Mouse (Mus musculus) limb, embryonic 13.5 days (tissue): ENCODE results near the gene Sarm1. TPM values are rescaled to one million over a fixed set of nuclear protein-coding genes. Genes with fewer than 3 reads are reported as not detected.

Source experiments
- ATAC-seq: fragments of 200-750 bp; cut with Nextera tagmentation; 2 replicates; pipeline ENCODE4 v1.8.0; 2017; ENCODE audit warnings: low read depth, moderate number of reproducible peaks, moderate TSS enrichment; ENCODE audit not compliant: low FRiP score
- H3K27ac ChIP-seq: fragments of 300-500 bp; sonication (generic); 2 replicates; pipeline ENCODE4 v1.5.1; 2015; ENCODE audit warnings: inconsistent platforms, mild to moderate bottlenecking, moderate library complexity
- H3K27me3 ChIP-seq: fragments of 300-500 bp; sonication (generic); 2 replicates; pipeline ENCODE4 v1.6.1; 2015; ENCODE audit warnings: mild to moderate bottlenecking, inconsistent platforms
- H3K36me3 ChIP-seq: fragments of 300-500 bp; sonication (generic); 2 replicates; pipeline ENCODE4 v1.6.1; 2015; ENCODE audit warnings: inconsistent platforms, mild to moderate bottlenecking, moderate library complexity
- H3K4me1 ChIP-seq: fragments of 300-500 bp; sonication (generic); 2 replicates; pipeline ENCODE4 v1.6.1; 2015; ENCODE audit warnings: inconsistent platforms
- H3K4me2 ChIP-seq: fragments of 300-500 bp; sonication (generic); replicated peaks from 2 replicates; pipeline ENCODE4 v1.6.1; 2015; ENCODE audit warnings: inconsistent platforms, mild to moderate bottlenecking, moderate library complexity
- H3K4me3 ChIP-seq: fragments of 300-500 bp; sonication (generic); 2 replicates; pipeline ENCODE4 v1.5.1; 2015; ENCODE audit warnings: moderate library complexity, mild to moderate bottlenecking, inconsistent platforms
- H3K9ac ChIP-seq: fragments of 300-500 bp; sonication (generic); 2 replicates; pipeline ENCODE4 v1.6.1; 2015; ENCODE audit warnings: mild to moderate bottlenecking, inconsistent platforms
- H3K9me3 ChIP-seq: fragments of 300-500 bp; sonication (generic); 2 replicates; pipeline ENCODE4 v1.6.1; 2016; ENCODE audit warnings: inconsistent platforms
- WGBS: fragments of 180-500 bp; shearing (Covaris S2); methylation state at CpG from one replicate; pipeline ENCODE4 v1.1.7; 2015; 5-methylcytosine and 5-hydroxymethylcytosine counted together
- polyA plus RNA-seq: library from polyadenylated mRNA; unstranded; fragments of >200 nt; fragmentation: Nextera tagmentation; extraction: Ambion mirVana; gene quantifications from 2 replicates; pipeline ENCODE4 v1.2.1, GENCODE M21; 2015

The Sarm1 gene
- polyA plus RNA-seq, 1 experiment from 2014 or later = 2.6 TPM

DNA sequence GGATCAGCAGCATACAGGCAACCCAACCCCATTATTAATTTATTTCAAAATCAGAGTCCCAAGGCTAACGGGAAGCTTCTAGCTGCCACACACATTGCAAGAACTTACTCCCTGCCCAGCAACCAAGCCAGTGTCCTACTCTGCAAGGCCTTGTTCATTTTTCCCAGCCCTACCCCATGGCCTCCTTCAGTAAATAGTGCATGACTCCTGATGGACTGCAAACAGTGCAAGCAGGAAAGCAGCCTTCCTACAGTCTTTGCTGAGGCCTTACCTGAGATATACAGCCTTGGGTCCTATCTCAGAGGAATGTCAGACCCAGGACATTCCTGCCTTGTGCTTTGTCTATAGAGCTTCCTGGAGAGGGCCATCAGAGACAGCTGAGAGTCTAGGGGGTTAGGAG lies 72.0 kb downstream of the Sarm1 start:
- Histone ChIP-seq H3K9ac (no peak overlapping the region), H3K4me3 (no peak overlapping the region), H3K4me1 (no peaks in the 10 kb centered on the region), H3K36me3 (no peaks in the 10 kb centered on the region), H3K9me3 (no peaks in the 10 kb centered on the region), H3K27ac (no peak overlapping the region), H3K4me2 (no peak overlapping the region), H3K27me3 (peaks cover 19% of the 10 kb centered on the region)
- 85% methylated on average over 1 of the region's 1 CpGs for WGBS
- no peak for ATAC-seq

DNA sequence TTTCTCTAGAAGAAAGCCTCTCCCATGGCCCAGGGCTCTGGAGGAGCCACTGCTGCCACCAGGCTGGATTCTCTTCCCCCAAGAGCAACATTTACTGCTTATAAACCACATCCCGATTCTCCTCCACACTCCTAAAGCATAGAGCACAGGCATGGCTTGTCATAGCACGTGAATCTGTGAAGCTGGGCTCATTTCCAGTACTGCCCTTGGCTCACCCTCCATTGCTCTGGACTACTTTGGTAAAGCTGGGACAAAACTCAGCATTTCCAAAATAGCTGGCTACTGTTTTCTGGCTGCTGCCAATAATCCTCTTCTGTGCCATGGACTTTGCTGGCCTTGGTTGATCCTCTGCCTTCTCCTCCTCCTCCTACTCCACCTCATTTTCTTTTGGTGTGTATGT lies 73.2 kb downstream of the Sarm1 start:
- H3K9ac ChIP-seq = no peak overlapping the region
- H3K9me3 ChIP-seq = no peaks in the 10 kb centered on the region
- 64% methylated on average over 2 of the region's 2 CpGs for WGBS
- no peak overlapping the region for H3K27ac ChIP-seq
- H3K36me3 ChIP-seq = no peaks in the 10 kb centered on the region
- H3K27me3 ChIP-seq = peaks cover 24% of the 10 kb centered on the region
- no peak for ATAC-seq
- no peak overlapping the region for H3K4me2 ChIP-seq
- no peaks in the 10 kb centered on the region for H3K4me1 ChIP-seq
- H3K4me3 ChIP-seq = no peak overlapping the region

Other genes with a start within 250 kb of the Sarm1 start
- gene 2610507B11Rik, start 236.0 kb downstream of the Sarm1 start, polyA plus RNA-seq = 74.7 and 76.1 TPM in 2 replicates
- 0.11 and 0.56 TPM in 2 replicates for gene BC030499, start 206.9 kb downstream of the Sarm1 start, polyA plus RNA-seq
- 39.6 and 45.8 TPM in 2 replicates for gene Spag5, start 196.2 kb downstream of the Sarm1 start, polyA plus RNA-seq
- 6.5 and 6.6 TPM in 2 replicates for gene Aldoc, start 174.8 kb downstream of the Sarm1 start, polyA plus RNA-seq
- 88.5 and 88.9 TPM in 2 replicates for gene Pigs, start 169.3 kb downstream of the Sarm1 start, polyA plus RNA-seq
- 70.1 and 74.7 TPM in 2 replicates for gene Unc119, start 154.3 kb downstream of the Sarm1 start, polyA plus RNA-seq
- gene Foxn1, start 111.2 kb downstream of the Sarm1 start, polyA plus RNA-seq = 0.24 and 0.48 TPM in 2 replicates
- gene Slc13a2, start 75.5 kb downstream of the Sarm1 start, polyA plus RNA-seq = not detected in 2 replicates
- 17.1 TPM in 2 replicates for gene Slc46a1, start 32.1 kb downstream of the Sarm1 start, polyA plus RNA-seq
- gene Vtn, start 1.3 kb upstream of the Sarm1 start, polyA plus RNA-seq = 0.39 and 1.8 TPM in 2 replicates
- gene Sebox, start 5.7 kb upstream of the Sarm1 start, polyA plus RNA-seq = not detected in 2 replicates
- gene Tmem199, start 14.4 kb upstream of the Sarm1 start, polyA plus RNA-seq = 45.9 and 48.7 TPM in 2 replicates
- 182 and 186 TPM in 2 replicates for gene Poldip2, start 14.4 kb upstream of the Sarm1 start, polyA plus RNA-seq
- gene Tnfaip1, start 38.6 kb upstream of the Sarm1 start, polyA plus RNA-seq = 81.4 and 84.8 TPM in 2 replicates
- gene Ift20, start 38.6 kb upstream of the Sarm1 start, polyA plus RNA-seq = 165 and 168 TPM in 2 replicates
- gene Tmem97, start 53.0 kb upstream of the Sarm1 start, polyA plus RNA-seq = 74.1 and 75.2 TPM in 2 replicates
- 11.1 and 12.2 TPM in 2 replicates for gene Nlk, start 199.6 kb upstream of the Sarm1 start, polyA plus RNA-seq